Mouse (Mus musculus) embryonic facial prominence, embryonic 15.5 days (tissue): Measurements from ENCODE around the gene Asb15. TPM values are rescaled to one million over a fixed set of nuclear protein-coding genes. Genes with fewer than 3 reads are reported as not detected.
A peak's percentile ranks its signal among the peaks of the same experiment; 100 is the strongest.

Experiments
- ATAC-seq: fragments of 200-750 bp; cut with Nextera tagmentation; 2 replicates; pipeline ENCODE4 v1.8.0; 2017; ENCODE audit warnings: low read depth, moderate TSS enrichment; ENCODE audit not compliant: insufficient number of reproducible peaks, low FRiP score, low TSS enrichment
- H3K27ac ChIP-seq: fragments of 300-500 bp; sonication (generic); replicated peaks from 2 replicates; pipeline ENCODE4 v1.5.1; 2015; ENCODE audit warnings: mild to moderate bottlenecking, inconsistent platforms
- H3K27me3 ChIP-seq: fragments of 300-500 bp; sonication (generic); 2 replicates; pipeline ENCODE4 v1.6.1; 2015; ENCODE audit warnings: inconsistent platforms
- H3K36me3 ChIP-seq: fragments of 300-500 bp; sonication (generic); 2 replicates; pipeline ENCODE4 v1.6.1; 2015; ENCODE audit warnings: mild to moderate bottlenecking, inconsistent platforms
- H3K4me1 ChIP-seq: fragments of 300-500 bp; sonication (generic); 2 replicates; pipeline ENCODE4 v1.6.1; 2015; ENCODE audit warnings: inconsistent platforms
- H3K4me2 ChIP-seq: fragments of 300-500 bp; sonication (generic); replicated peaks from 2 replicates; pipeline ENCODE4 v1.6.1; 2015; ENCODE audit warnings: mild to moderate bottlenecking, inconsistent platforms
- H3K4me3 ChIP-seq: fragments of 300-500 bp; sonication (generic); replicated peaks from 2 replicates; pipeline ENCODE4 v1.5.1; 2015; ENCODE audit warnings: mild to moderate bottlenecking, inconsistent platforms
- H3K9ac ChIP-seq: fragments of 300-500 bp; sonication (generic); 2 replicates; pipeline ENCODE4 v1.6.1; 2015; ENCODE audit warnings: inconsistent platforms
- H3K9me3 ChIP-seq: fragments of 300-500 bp; sonication (generic); replicated peaks from 2 replicates; pipeline ENCODE4 v1.6.1; 2016; ENCODE audit warnings: inconsistent platforms
- WGBS: fragments of 180-500 bp; shearing (Covaris S2); methylation state at CpG from one replicate; pipeline ENCODE4 v1.1.7; 2015; 5-methylcytosine and 5-hydroxymethylcytosine counted together
- polyA plus RNA-seq: library from polyadenylated mRNA; unstranded; fragments of >200 nt; fragmentation: Nextera tagmentation; extraction: Ambion mirVana; gene quantifications from 2 replicates; pipeline ENCODE4 v1.2.1, GENCODE M21; 2015

Gene Asb15
- not detected in 2 replicates for polyA plus RNA-seq

- H3K9me3 ChIP-seq: no peaks in the 10 kb centered on the region
- H3K4me1 ChIP-seq: peaks cover 26% of the 10 kb centered on the region
- peak within 1 kb of the TSS; percentile 79 for H3K4me3 ChIP-seq
- peak within 1 kb of the TSS; percentile 65 for H3K9ac ChIP-seq
- H3K4me2 ChIP-seq: peak within 1 kb of the TSS; percentile 67
- H3K27me3 ChIP-seq: no peaks in the 10 kb centered on the region
- 0 out of 2 replicates have a peak within 1 kb of the TSS, but pooled peaks have one; percentile 31 for H3K27ac ChIP-seq
- 43% methylated on average over 2 of the region's 2 CpGs for WGBS
- no peak for ATAC-seq
- H3K36me3 ChIP-seq: no peaks in the 10 kb centered on the region
Observed at GRCm38 (mm10) chr6:24528064-24528243, at the start of gene Asb15. TSS of gene Asb15 (plus strand) at chr6:24528144.

- Histone ChIP-seq H3K4me2 (no peak overlapping the region), H3K4me3 (no peak overlapping the region), H3K4me1 (no peaks in the 10 kb centered on the region), H3K9ac (no peak overlapping the region), H3K27me3 (no peaks in the 10 kb centered on the region), H3K9me3 (no peaks in the 10 kb centered on the region), H3K27ac (no peak overlapping the region), H3K36me3 (no peaks in the 10 kb centered on the region)
- no peak for ATAC-seq
- 79% methylated on average over 5 of the region's 5 CpGs for WGBS
Observed at GRCm38 (mm10) chr6:24486530-24486929, 41.4 kb upstream of the Asb15 start.

GRCm38 (mm10) chr6:24490341-24490740 is 37.6 kb upstream of the Asb15 start:
- H3K27me3 ChIP-seq: no peaks in the 10 kb centered on the region
- WGBS: 11% methylated on average over 1 of the region's 1 CpGs
- no peak overlapping the region for H3K9ac ChIP-seq
- H3K36me3 ChIP-seq: no peaks in the 10 kb centered on the region
- H3K4me3 ChIP-seq: no peak overlapping the region
- no peak for ATAC-seq
- H3K27ac ChIP-seq: no peak overlapping the region
- no peak overlapping the region for H3K4me2 ChIP-seq
- H3K4me1 ChIP-seq: no peaks in the 10 kb centered on the region
- H3K9me3 ChIP-seq: no peaks in the 10 kb centered on the region

GRCm38 (mm10) chr6:24504141-24504540 is 23.8 kb upstream of the Asb15 start:
- Histone ChIP-seq H3K27me3 (no peaks in the 10 kb centered on the region), H3K4me2 (no peak overlapping the region), H3K9ac (no peak overlapping the region), H3K27ac (no peak overlapping the region), H3K36me3 (no peaks in the 10 kb centered on the region), H3K9me3 (no peaks in the 10 kb centered on the region), H3K4me3 (no peak overlapping the region), H3K4me1 (no peaks in the 10 kb centered on the region)
- ATAC-seq: no peak
- 74% methylated on average over 2 of the region's 2 CpGs for WGBS

DNA sequence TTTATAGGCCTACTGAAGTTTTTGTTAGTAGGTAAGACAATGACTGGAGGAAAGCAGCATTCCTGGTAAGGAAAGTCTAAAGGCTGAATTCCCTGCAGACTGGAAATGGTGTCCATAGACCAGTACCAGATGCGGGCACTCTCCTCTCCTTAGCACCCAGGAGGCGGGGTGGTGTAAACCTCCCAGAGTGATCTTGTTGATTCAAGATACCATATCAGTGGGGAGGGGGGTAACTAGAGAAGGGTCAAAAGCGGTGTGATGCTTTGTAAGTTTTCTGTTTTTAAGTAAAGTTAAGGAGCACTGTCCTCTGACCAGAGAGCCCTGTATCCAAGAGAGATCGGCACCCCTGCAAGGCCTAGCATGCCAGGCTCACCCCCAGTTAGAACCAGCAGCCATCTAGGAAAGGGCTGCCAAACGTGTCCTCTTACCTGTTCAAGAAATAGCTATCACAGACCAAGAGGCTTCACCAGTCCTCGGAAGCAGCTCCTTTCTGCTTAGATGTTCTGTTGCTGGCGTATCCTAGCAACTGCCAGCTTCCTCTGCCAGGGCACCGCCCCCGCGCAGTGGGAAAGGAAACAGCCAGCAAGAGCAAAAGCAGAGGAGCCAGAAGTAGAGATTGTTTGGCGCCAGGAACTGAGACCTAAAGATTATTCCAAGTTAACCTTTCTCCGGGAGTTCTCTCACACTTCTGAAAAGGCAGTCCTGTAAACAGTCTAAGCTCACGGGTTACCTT is 13.2 kb upstream of the Asb15 start, which contains the start of gene Iqub:
Iqub (minus strand) TSS at position 516 of the 733 bp plus-strand sequence.
- H3K4me2 ChIP-seq: no peak within 1 kb of the TSS
- no peaks in the 10 kb centered on the region for H3K27me3 ChIP-seq
- H3K27ac ChIP-seq: no peak within 1 kb of the TSS
- H3K4me3 ChIP-seq: no peak within 1 kb of the TSS
- ATAC-seq: peak; percentile 70
- H3K4me1 ChIP-seq: peaks cover 5% of the 10 kb centered on the region; the same call in 1 of the 2 replicates
- H3K36me3 ChIP-seq: peaks cover 11% of the 10 kb centered on the region
- 26% methylated on average over 13 of the region's 13 CpGs for WGBS
- H3K9me3 ChIP-seq: no peaks in the 10 kb centered on the region
- H3K9ac ChIP-seq: no peak within 1 kb of the TSS

DNA sequence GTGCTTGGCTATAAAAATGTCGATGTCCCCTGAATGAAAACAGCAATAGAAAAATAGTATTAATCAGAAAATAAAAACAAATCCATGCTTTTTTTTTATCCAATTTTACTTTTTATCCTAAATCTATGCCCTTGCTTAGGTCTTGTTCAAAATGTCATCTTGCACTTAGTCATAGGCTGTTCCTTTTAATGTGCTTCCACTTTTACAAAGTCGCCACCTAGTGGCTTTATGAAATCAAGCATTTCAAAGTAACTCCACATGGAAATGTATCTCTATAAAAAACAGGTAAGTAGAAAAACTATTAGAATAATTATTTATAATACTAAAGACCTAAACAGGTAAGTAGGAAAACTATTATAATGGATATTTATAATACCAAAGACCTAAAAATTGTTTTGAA is 11.7 kb upstream of the Asb15 start:
- no peak for ATAC-seq
- H3K9ac ChIP-seq: no peak overlapping the region
- 47% methylated on average over 2 of the region's 2 CpGs for WGBS
- no peak overlapping the region for H3K4me3 ChIP-seq
- H3K27ac ChIP-seq: no peak overlapping the region
- no peaks in the 10 kb centered on the region for H3K27me3 ChIP-seq
- no peak overlapping the region for H3K4me2 ChIP-seq
- H3K9me3 ChIP-seq: no peaks in the 10 kb centered on the region
- peaks cover 17% of the 10 kb centered on the region for H3K36me3 ChIP-seq
- H3K4me1 ChIP-seq: peaks cover 5% of the 10 kb centered on the region; the same call in 1 of the 2 replicates

DNA sequence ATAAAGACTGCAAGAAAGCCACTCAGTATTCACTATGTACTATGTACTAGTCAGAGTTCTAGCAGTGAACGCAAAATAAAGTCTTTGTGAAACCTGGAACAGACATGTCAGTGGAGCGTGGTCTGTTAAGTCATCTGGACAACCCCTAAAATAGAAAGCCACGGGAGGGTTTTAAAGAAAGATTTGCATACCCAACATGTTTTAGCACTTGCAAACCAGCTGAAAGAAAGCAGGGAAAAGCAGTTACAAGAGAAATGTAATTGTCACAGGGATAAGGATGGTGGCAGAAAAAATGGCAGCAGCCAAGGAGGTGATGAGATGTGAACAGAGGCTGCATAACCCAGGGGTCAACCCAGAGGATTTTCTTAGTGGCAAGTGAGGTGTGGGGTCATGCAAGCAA is 2.2 kb upstream of the Asb15 start:
- WGBS: 74% methylated on average over 3 of the region's 3 CpGs
- H3K4me3 ChIP-seq: peak overlapping the region; percentile 79; the same call in 1 of the 2 replicates
- ATAC-seq: no peak

DNA sequence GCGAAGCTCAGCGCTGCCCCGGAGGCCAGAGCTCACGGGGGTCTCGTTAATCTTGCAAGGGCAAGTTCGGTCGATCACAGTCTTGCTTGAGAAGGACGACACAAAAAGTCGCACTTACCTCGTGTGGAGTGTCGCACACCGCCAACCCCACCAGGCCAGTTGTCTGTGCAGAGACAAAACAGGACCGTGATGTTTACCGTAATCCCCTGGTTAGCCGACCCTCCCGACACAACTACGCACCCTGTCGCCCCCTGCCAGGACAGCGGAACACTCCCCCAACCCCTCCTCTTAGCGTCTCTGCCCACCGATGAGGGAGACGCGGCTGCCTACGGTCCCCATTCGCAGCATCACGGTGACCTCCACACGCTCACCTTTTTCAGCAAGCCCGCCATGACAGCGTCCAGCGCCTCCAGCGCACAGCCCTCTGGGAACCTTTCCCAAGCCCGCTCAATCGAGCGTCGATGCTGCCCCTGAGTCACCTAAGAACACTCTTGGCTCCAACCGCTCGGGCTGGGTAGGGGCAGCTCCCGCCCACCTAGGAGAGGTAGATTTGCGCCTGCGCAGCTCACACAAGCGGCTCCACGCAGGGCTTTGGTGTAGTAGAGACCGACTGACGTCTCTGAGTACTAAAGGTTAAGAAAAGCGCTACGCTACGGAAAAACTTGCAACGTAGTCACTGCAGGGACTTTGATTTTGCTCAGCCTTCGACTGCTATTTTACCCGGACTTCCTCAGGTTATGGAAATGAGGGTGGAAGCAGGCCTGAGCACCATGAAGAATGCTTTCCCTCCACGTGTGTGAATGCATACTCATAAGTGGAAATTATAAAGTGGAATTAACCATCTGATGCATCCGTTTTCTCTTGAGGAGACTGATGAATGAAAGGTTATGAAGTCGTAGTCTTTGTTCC is 535 bp upstream of the Asb15 start, which contains the start of gene Ndufa5:
Ndufa5 (minus strand) TSS at position 859 of the 909 bp plus-strand sequence.
- peak; percentile 98 for ATAC-seq
- 0 out of 2 replicates have a peak within 1 kb of the TSS, but pooled peaks have one; percentile 31 for H3K27ac ChIP-seq
- no peaks in the 10 kb centered on the region for H3K9me3 ChIP-seq
- no peaks in the 10 kb centered on the region for H3K27me3 ChIP-seq
- H3K9ac ChIP-seq: peak within 1 kb of the TSS; percentile 65
- H3K4me3 ChIP-seq: peak within 1 kb of the TSS; percentile 79
- H3K4me2 ChIP-seq: peak within 1 kb of the TSS; percentile 67
- peaks cover 2% of the 10 kb centered on the region for H3K36me3 ChIP-seq
- peaks cover 26% of the 10 kb centered on the region for H3K4me1 ChIP-seq
- under 1% methylated on average over 53 of the region's 53 CpGs for WGBS

More for the DNA sequence above, 2.2 kb upstream of the Asb15 start:
- Histone ChIP-seq H3K36me3 (peaks cover 13% of the 10 kb centered on the region), H3K9ac (no peak overlapping the region), H3K4me2 (no peak overlapping the region), H3K9me3 (no peaks in the 10 kb centered on the region), H3K27me3 (no peaks in the 10 kb centered on the region), H3K27ac (no peak overlapping the region), H3K4me1 (peaks cover 20% of the 10 kb centered on the region)

DNA sequence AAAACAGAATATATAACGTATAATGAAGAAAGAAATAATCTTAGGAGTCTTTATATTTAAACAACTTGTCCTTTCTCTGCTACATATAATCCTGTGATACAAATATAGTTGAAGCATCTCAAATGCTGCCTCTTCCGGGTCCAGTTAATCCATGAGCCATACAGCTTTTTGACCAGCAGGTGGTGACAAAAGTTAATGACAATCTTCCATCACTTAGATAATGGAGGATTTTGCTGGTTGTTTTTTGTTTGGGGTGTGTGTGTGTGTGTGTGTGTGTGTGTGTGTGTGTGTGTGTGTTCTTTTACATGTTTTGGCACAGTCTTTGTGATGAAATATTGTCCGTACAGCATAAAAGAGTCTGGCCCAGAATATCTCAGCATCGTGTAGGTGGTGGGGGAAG is 2.2 kb downstream of the Asb15 start:
- peak overlapping the region; percentile 43 for H3K4me2 ChIP-seq

DNA sequence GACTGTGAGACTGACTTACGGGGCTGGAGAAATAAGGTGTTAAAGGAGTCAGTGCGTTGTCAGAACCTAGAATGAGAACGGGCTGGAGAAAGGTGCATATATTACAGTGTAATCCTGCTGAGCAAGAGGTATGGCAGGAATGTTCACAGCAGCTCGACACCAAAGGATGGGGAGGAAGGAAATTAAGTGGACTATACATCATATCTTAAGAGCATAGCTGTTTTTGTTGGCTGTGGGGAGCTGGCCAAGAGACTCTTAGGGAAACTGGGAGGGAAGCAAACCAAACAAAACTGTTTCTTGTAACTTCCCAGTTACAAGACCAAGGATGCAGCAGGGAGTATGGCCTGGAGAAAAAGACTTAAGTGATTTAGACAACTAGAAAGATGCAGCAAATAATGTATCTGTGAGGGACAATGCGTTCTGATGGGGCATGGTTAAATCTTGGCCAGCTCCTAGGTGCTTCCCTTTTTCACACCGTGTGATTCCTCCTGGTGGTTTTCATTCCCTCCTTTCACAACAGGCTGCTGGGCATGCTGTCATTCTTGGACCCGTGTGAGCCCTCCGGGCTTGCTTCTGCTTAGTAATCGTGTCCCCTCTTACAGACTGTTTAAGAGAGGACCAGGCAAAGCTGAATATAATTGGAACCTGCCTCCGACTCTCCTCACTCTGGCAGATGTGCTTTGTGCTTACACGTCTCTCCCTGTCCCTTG is 2.9 kb downstream of the Asb15 start:
- 22% methylated on average over 11 of the region's 11 CpGs for WGBS
- Histone ChIP-seq H3K27me3 (no peaks in the 10 kb centered on the region), H3K4me1 (peaks cover 23% of the 10 kb centered on the region), H3K9me3 (no peaks in the 10 kb centered on the region), H3K27ac (no peak overlapping the region), H3K36me3 (no peaks in the 10 kb centered on the region), H3K9ac (no peak overlapping the region), H3K4me3 (peak overlapping the region; percentile 19), H3K4me2 (peak overlapping the region; percentile 43)
- no peak for ATAC-seq

More for the DNA sequence above, 2.2 kb downstream of the Asb15 start:
- no peak for ATAC-seq
- H3K27ac ChIP-seq: no peak overlapping the region
- peaks cover 26% of the 10 kb centered on the region for H3K4me1 ChIP-seq
- H3K4me3 ChIP-seq: peak overlapping the region; percentile 19
- WGBS: 16% methylated on average over 4 of the region's 4 CpGs
- no peaks in the 10 kb centered on the region for H3K9me3 ChIP-seq
- H3K9ac ChIP-seq: no peak overlapping the region
- no peaks in the 10 kb centered on the region for H3K27me3 ChIP-seq
- no peaks in the 10 kb centered on the region for H3K36me3 ChIP-seq

DNA sequence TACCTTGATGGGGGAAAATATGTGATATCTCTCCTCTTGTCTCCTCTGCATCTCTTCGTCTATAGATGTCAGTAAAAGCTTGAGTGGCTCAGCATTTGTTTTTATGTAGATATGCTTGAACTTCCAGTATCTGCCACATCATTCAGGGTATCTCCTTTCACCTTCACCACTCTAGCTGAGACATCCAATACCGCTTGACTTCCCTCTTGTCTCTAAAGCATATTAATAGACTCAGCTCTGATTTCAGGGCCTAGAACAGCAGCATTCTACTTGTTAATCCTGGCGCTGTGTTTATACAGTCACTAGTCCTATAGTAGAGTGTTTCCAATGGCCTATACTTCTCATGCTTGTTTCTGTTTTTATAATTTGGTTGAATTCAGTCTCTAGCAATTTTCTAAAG is 4.9 kb downstream of the Asb15 start:
- ATAC-seq: no peak
- WGBS: 64% methylated on average over 3 of the region's 3 CpGs

More for the DNA sequence above, 4.9 kb downstream of the Asb15 start:
- no peak overlapping the region for H3K4me2 ChIP-seq
- H3K9ac ChIP-seq: no peak overlapping the region
- no peak overlapping the region for H3K4me3 ChIP-seq
- no peaks in the 10 kb centered on the region for H3K9me3 ChIP-seq
- peaks cover 13% of the 10 kb centered on the region for H3K4me1 ChIP-seq
- no peaks in the 10 kb centered on the region for H3K27me3 ChIP-seq
- H3K27ac ChIP-seq: no peak overlapping the region
- no peaks in the 10 kb centered on the region for H3K36me3 ChIP-seq
